Mouse (Mus musculus) testis, adult 2 months (tissue): ENCODE results near the gene Otud4. TPM values are rescaled to one million over a fixed set of nuclear protein-coding genes. Genes with fewer than 3 reads are reported as not detected.
"Not testable (repeated sequence)": the region's sequence is repeated elsewhere in the genome, so short reads cannot be mapped to it uniquely, and the experiment has no call there.

Experiments
- H3K27ac ChIP-seq: fragments of 200-500 bp; 2 replicates; pipeline ENCODE4 v1.5.1; 2012; ENCODE audit warnings: low read depth, low read length; ENCODE audit not compliant: control insufficient read depth, insufficient read depth
- H3K27me3 ChIP-seq: fragments of 200-500 bp; 2 replicates; pipeline ENCODE4 v1.6.1; 2012; ENCODE audit warnings: mild to moderate bottlenecking, low read length, moderate library complexity; ENCODE audit not compliant: control insufficient read depth, insufficient read depth
- H3K36me3 ChIP-seq: fragments of 200-500 bp; 2 replicates; pipeline ENCODE4 v1.6.1; 2012; ENCODE audit warnings: mild to moderate bottlenecking, low read length; ENCODE audit not compliant: control insufficient read depth, insufficient read depth
- H3K4me1 ChIP-seq: fragments of 200-500 bp; 2 replicates; pipeline ENCODE4 v1.6.1; 2012; ENCODE audit warnings: low read length; ENCODE audit not compliant: control insufficient read depth, insufficient read depth
- H3K4me3 ChIP-seq: fragments of 200-500 bp; 2 replicates; pipeline ENCODE4 v1.5.1; 2012; ENCODE audit warnings: low read depth, mild to moderate bottlenecking, low read length, moderate library complexity, mixed read lengths; ENCODE audit not compliant: control insufficient read depth
- CTCF ChIP-seq: fragments of 200-500 bp; IDR thresholded peaks from 2 replicates; pipeline ENCODE4 v1.5.1; 2012; ENCODE audit warnings: low read depth, mild to moderate bottlenecking, inconsistent platforms, low read length, moderate library complexity; ENCODE audit not compliant: control insufficient read depth, insufficient read depth, insufficient replicate concordance
- POLR2A ChIP-seq: fragments of 200-500 bp; IDR thresholded peaks from 2 replicates; pipeline ENCODE4 v1.6.1; 2012; ENCODE audit warnings: low read depth, mild to moderate bottlenecking, inconsistent platforms, low read length, moderate library complexity; ENCODE audit not compliant: control insufficient read depth
- polyA plus RNA-seq: library from polyadenylated mRNA; depleted of rRNA; stranded (reverse); fragments of >200 nt; gene quantifications from 2 replicates; pipeline ENCODE4 v1.2.3, GENCODE M21; 2012

Gene Otud4
- polyA plus RNA-seq, 1 experiment, result 92.0 TPM

- H3K4me3 ChIP-seq, result no peak overlapping the region
- TF ChIP-seq POLR2A (no peak), CTCF (no peak)
- no peaks in the 10 kb centered on the region for H3K36me3 ChIP-seq
- H3K27ac ChIP-seq, result no peak overlapping the region
- H3K27me3 ChIP-seq, result no peaks in the 10 kb centered on the region
- no peaks in the 10 kb centered on the region for H3K4me1 ChIP-seq
Observed at GRCm38 (mm10) chr8:79679005-79679404, 39.6 kb downstream of the Otud4 start.

DNA sequence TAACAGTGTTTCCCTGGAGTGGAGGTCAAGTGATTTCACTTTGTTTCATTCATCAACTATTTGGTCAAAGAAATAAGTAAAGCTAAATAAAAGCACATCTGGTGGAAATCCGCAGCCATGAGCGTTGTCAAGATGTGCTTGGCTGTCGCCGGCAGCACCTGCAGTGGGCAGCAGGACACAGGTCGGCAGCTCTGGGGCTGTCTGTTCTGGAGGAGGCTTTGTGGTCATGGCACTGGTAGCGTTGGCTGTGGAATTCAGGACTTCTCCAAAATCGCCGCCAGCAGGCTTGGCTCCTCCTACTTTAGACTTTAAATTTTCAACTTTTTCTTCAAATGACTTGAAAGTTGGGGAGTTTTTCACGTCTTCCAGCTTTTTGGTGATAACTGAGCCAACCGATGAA is 40.7 kb downstream of the Otud4 start:
- peak overlapping the region; percentile 77 for H3K4me3 ChIP-seq
- not testable (repeated sequence) for H3K27me3 ChIP-seq, H3K4me1 ChIP-seq, H3K36me3 ChIP-seq, H3K27ac ChIP-seq

GRCm38 (mm10) chr8:79680555-79680954 is 41.1 kb downstream of the Otud4 start:
- TF ChIP-seq CTCF (no peak), POLR2A (no peak)
- peak overlapping the region; percentile 77 for H3K4me3 ChIP-seq
- no peak overlapping the region for H3K27ac ChIP-seq
- no peaks in the 10 kb centered on the region for H3K4me1 ChIP-seq
- H3K27me3 ChIP-seq, result no peaks in the 10 kb centered on the region
- no peaks in the 10 kb centered on the region for H3K36me3 ChIP-seq

GRCm38 (mm10) chr8:79680965-79681364 is 41.5 kb downstream of the Otud4 start:
- Histone ChIP-seq H3K4me1 (no peaks in the 10 kb centered on the region), H3K36me3 (no peaks in the 10 kb centered on the region), H3K27me3 (no peaks in the 10 kb centered on the region), H3K4me3 (no peak overlapping the region; the same call in 1 of the 2 replicates), H3K27ac (no peak overlapping the region)
- TF ChIP-seq POLR2A (no peak), CTCF (no peak)

DNA sequence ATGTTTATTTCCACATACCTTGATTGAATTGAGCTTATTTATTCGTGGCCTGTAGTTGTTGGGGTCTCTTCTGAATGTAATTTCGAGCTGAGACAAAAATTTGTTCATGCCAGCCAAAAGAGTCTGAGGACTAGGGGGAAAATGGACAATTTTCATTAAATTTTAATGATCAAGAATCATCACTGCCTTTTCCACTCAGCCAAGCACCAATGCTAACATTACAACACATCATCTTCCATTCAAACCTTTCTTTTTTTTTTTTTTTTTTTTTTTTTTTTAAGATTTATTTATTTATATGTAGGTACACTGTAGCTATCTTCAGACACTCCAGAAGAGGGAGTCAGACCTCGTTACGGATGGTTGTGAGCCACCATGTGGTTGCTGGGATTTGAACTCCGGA is 46.5 kb downstream of the Otud4 start:
- H3K27ac ChIP-seq, H3K27me3 ChIP-seq, H3K36me3 ChIP-seq, H3K4me3 ChIP-seq, H3K4me1 ChIP-seq: not testable (repeated sequence)

DNA sequence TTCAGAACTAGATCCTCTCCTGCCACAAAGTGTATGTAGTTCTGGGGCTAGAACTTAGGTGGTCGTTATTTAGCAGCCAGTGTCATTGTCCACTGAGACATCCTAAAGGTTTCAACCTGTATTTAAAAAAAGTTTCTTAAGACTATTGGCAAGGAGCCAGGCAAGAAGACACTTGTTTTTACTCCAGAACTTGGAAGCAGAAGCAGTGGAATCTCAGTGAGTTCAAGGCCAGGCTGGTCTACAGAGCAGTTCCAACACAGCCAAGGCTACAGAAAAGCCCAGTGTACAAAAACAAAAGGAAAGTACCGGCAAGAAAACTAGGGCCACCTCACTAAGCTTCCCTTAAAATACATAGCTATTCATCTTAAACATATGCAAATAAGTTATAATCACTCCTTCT is 53.1 kb downstream of the Otud4 start:
- no peak overlapping the region for H3K4me3 ChIP-seq
- TF ChIP-seq CTCF (no peak), POLR2A (no peak)
- H3K36me3 ChIP-seq, result peaks cover 1% of the 10 kb centered on the region; the same call in 1 of the 2 replicates
- no peak overlapping the region for H3K27ac ChIP-seq
- H3K27me3 ChIP-seq, result no peaks in the 10 kb centered on the region
- H3K4me1 ChIP-seq, result no peaks in the 10 kb centered on the region

DNA sequence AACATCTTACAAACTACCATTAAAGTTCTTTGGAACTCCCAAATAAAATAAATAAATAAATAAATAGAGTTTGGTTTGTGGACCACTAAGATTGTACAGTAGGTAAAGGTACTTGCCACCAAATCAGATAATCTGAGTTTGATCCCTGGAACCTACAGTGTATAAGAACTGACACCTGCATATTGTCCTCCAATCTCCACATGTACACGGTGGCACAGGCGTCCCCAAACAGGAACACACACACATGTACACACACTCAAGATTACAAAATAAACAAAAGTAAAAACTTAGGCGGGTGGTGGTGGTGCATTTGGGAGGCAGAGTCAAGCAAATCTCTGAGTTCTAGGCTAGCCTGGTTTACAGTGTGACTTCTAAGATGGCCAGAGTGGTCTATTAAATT is 67.3 kb downstream of the Otud4 start:
- Histone ChIP-seq H3K4me1 (no peaks in the 10 kb centered on the region), H3K27me3 (no peaks in the 10 kb centered on the region), H3K4me3 (no peak overlapping the region), H3K36me3 (peaks cover 1% of the 10 kb centered on the region; the same call in 1 of the 2 replicates), H3K27ac (no peak overlapping the region)
- TF ChIP-seq CTCF (no peak), POLR2A (no peak)
